Mouse (Mus musculus): ENCODE data around the gene Rab10.
"Not testable (repeated sequence)": the region's sequence is repeated elsewhere in the genome, so short reads cannot be mapped to it uniquely, and the experiment has no call there.

Gene Rab10

GRCm38 (mm10) chr12:3309391-3310320 lies at the start of gene Rab10:
Gene Rab10, minus strand, starts transcription at chr12:3309969.
- DNase-seq (ENCODE audit: low spot score) = peak; percentile 99

- DNase-seq (ENCODE audit: low spot score) = peak; percentile 46
Observed at GRCm38 (mm10) chr12:3359302-3359701, 49.5 kb upstream of the Rab10 start.

GRCm38 (mm10) chr12:3356824-3357223 lies 47.1 kb upstream of the Rab10 start:
- no peak for DNase-seq (ENCODE audit: low spot score)

- DNase-seq (ENCODE audit: low spot score) = no peak
Observed at GRCm38 (mm10) chr12:3355068-3355467, 45.3 kb upstream of the Rab10 start.

GRCm38 (mm10) chr12:3352216-3352615 lies 42.4 kb upstream of the Rab10 start:
- no peak for DNase-seq (ENCODE audit: low spot score)

GRCm38 (mm10) chr12:3350136-3350535 lies 40.4 kb upstream of the Rab10 start:
- DNase-seq (ENCODE audit: low spot score) = no peak

GRCm38 (mm10) chr12:3349387-3349786 lies 39.6 kb upstream of the Rab10 start:
- no peak for DNase-seq (ENCODE audit: low spot score)

GRCm38 (mm10) chr12:3347682-3348081 lies 37.9 kb upstream of the Rab10 start:
- DNase-seq (ENCODE audit: low spot score) = no peak

- no peak for DNase-seq (ENCODE audit: low spot score)
Observed at GRCm38 (mm10) chr12:3345038-3345437, 35.3 kb upstream of the Rab10 start.

GRCm38 (mm10) chr12:3344155-3344554 lies 34.4 kb upstream of the Rab10 start:
- no peak for DNase-seq (ENCODE audit: low spot score)

- no peak for DNase-seq (ENCODE audit: low spot score)
Observed at GRCm38 (mm10) chr12:3338931-3339330, 29.2 kb upstream of the Rab10 start.

GRCm38 (mm10) chr12:3329677-3330076 lies 19.9 kb upstream of the Rab10 start:
- no peak for DNase-seq (ENCODE audit: low spot score)

GRCm38 (mm10) chr12:3325232-3325631 lies 15.5 kb upstream of the Rab10 start:
- DNase-seq (ENCODE audit: low spot score) = no peak

GRCm38 (mm10) chr12:3323241-3323640 lies 13.5 kb upstream of the Rab10 start:
- no peak for DNase-seq (ENCODE audit: low spot score)

GRCm38 (mm10) chr12:3319377-3319776 lies 9.6 kb upstream of the Rab10 start:
- no peak for DNase-seq (ENCODE audit: low spot score)

GRCm38 (mm10) chr12:3316937-3317336 lies 7.2 kb upstream of the Rab10 start:
- DNase-seq (ENCODE audit: low spot score) = no peak

GRCm38 (mm10) chr12:3316083-3316482 lies 6.3 kb upstream of the Rab10 start:
- peak; percentile 50 for DNase-seq (ENCODE audit: low spot score)

GRCm38 (mm10) chr12:3312886-3313285 lies 3.1 kb upstream of the Rab10 start:
- DNase-seq (ENCODE audit: low spot score) = peak; percentile 41

- no peak for DNase-seq (ENCODE audit: low spot score)
Observed at GRCm38 (mm10) chr12:3310321-3310692, 538 bp upstream of the Rab10 start.

GRCm38 (mm10) chr12:3308541-3309241 lies 1.1 kb downstream of the Rab10 start:
- DNase-seq (ENCODE audit: low spot score) = peak; percentile 14

GRCm38 (mm10) chr12:3307587-3307986 lies 2.2 kb downstream of the Rab10 start:
- no peak for DNase-seq (ENCODE audit: low spot score)

GRCm38 (mm10) chr12:3305238-3305637 lies 4.5 kb downstream of the Rab10 start:
- DNase-seq (ENCODE audit: low spot score) = no peak

- not testable (repeated sequence) for DNase-seq (ENCODE audit: low spot score)
Observed at GRCm38 (mm10) chr12:3297622-3298021, 12.1 kb downstream of the Rab10 start.
